Mouse (Mus musculus): ENCODE data around the gene Fndc7. TPM values are rescaled to one million over a fixed set of nuclear protein-coding genes. Genes with fewer than 3 reads are reported as not detected.

The Fndc7 gene
- polyA plus RNA-seq, 1 experiment from 2014 or later, result 0.05 TPM

DNA sequence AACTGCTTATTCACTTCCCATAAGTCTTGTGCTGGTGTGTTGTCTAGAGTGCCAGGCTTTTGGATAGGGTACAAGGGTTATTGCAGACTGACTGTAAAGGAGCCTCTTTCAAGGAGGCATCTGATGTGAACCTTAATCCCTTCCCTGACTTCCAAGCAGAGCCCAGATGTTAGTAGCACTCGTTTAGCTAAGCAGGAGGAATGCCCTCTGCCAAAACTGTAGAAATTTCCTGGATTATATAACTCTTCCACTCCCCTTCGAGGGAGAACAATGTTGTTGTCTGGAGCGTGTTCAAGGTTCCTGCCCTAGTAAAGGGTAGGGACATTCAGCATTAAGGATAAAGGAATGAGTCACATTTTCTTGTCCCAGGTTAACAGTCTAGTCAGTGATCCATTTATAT, 43.2 kb downstream of the Fndc7 start:
- H3K4me1 ChIP-seq (replicated peaks; ENCODE audit: control insufficient read depth, insufficient read depth, low read length), result no peaks in the 10 kb centered on the region
- no peaks in the 10 kb centered on the region for H3K36me3 ChIP-seq (ENCODE audit: control insufficient read depth, insufficient read depth)
- H3K27me3 ChIP-seq (replicated peaks; ENCODE audit: control insufficient read depth, insufficient read depth, low read length), result no peaks in the 10 kb centered on the region
- TF ChIP-seq CTCF (IDR thresholded peaks at IDR 0.05; ENCODE audit: low read depth), result no peak
- H3K27ac ChIP-seq (ENCODE audit: low read depth, low read length), result no peak overlapping the region
- no peak overlapping the region for H3K4me3 ChIP-seq (ENCODE audit: low read depth, low read length)
- WGBS, result 32% methylated on average over 3 of the region's 3 CpGs
- no peak overlapping the region for H3K4me2 ChIP-seq (replicated peaks; ENCODE audit: low read depth)
- no peaks in the 10 kb centered on the region for H3K9me3 ChIP-seq (ENCODE audit: control insufficient read depth)
- H3K9ac ChIP-seq (ENCODE audit: low read depth, low read length), result no peak overlapping the region
- peak; percentile 71 for ATAC-seq

DNA sequence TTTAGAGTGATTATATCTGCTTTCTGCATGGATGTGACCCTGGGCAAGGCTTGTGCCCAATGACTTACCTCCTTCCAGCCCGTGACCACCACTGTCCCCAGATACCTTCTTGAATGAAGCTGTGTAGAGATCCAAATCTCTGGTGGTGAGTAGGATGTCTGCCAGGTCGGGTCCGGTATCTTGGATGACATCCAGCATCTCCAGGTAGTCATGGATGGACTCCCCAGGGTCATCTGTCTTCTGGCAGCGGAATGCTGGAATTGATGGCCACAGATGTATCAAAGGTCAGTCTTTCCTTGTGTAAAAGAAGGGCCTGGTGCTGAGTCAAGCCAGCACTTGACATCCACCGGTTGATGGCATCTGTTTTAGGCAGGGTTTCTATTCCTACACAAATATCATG, 45.3 kb downstream of the Fndc7 start:
- no peak overlapping the region for H3K4me3 ChIP-seq (ENCODE audit: low read depth, low read length)
- no peak overlapping the region for H3K4me2 ChIP-seq (replicated peaks; ENCODE audit: low read depth)
- ATAC-seq, result no peak
- WGBS, result 72% methylated on average over 5 of the region's 5 CpGs
- H3K9me3 ChIP-seq (ENCODE audit: control insufficient read depth), result no peaks in the 10 kb centered on the region
- H3K27ac ChIP-seq (ENCODE audit: low read depth, low read length), result no peak overlapping the region
- H3K36me3 ChIP-seq (ENCODE audit: control insufficient read depth, insufficient read depth), result no peaks in the 10 kb centered on the region
- H3K9ac ChIP-seq (ENCODE audit: low read depth, low read length), result no peak overlapping the region
- no peak for TF ChIP-seq CTCF (IDR thresholded peaks at IDR 0.05; ENCODE audit: low read depth)
- H3K4me1 ChIP-seq (replicated peaks; ENCODE audit: control insufficient read depth, insufficient read depth, low read length), result no peaks in the 10 kb centered on the region
- H3K27me3 ChIP-seq (replicated peaks; ENCODE audit: control insufficient read depth, insufficient read depth, low read length), result no peaks in the 10 kb centered on the region

DNA sequence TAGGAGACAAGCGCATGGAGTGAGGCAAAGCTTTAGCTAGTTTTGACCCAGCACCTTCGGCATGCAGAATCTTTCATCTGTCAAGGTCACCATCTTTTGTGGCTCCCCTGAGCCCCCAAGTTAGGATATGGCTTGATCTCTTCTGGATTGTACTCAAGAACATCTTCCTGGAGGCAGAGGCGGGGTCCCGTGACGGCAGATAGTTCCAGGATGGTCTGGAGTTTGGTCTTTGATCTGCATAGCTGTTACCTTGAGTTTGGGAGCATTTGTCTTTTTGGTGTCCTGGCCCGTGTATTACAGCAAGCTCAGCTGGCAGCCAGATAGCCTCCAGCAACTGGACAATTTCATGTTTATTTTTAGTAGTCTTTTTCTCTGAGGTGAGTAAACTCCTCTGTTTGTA, 45.8 kb downstream of the Fndc7 start:
- H3K9ac ChIP-seq (ENCODE audit: low read depth, low read length), result no peak overlapping the region
- no peak overlapping the region for H3K4me2 ChIP-seq (replicated peaks; ENCODE audit: low read depth)
- TF ChIP-seq CTCF (IDR thresholded peaks at IDR 0.05; ENCODE audit: low read depth), result no peak
- no peak overlapping the region for H3K4me3 ChIP-seq (ENCODE audit: low read depth, low read length)
- no peak for ATAC-seq
- no peaks in the 10 kb centered on the region for H3K4me1 ChIP-seq (replicated peaks; ENCODE audit: control insufficient read depth, insufficient read depth, low read length)
- WGBS, result 81% methylated on average over 6 of the region's 6 CpGs
- H3K27ac ChIP-seq (ENCODE audit: low read depth, low read length), result no peak overlapping the region
- no peaks in the 10 kb centered on the region for H3K9me3 ChIP-seq (ENCODE audit: control insufficient read depth)
- no peaks in the 10 kb centered on the region for H3K27me3 ChIP-seq (replicated peaks; ENCODE audit: control insufficient read depth, insufficient read depth, low read length)
- no peaks in the 10 kb centered on the region for H3K36me3 ChIP-seq (ENCODE audit: control insufficient read depth, insufficient read depth)

DNA sequence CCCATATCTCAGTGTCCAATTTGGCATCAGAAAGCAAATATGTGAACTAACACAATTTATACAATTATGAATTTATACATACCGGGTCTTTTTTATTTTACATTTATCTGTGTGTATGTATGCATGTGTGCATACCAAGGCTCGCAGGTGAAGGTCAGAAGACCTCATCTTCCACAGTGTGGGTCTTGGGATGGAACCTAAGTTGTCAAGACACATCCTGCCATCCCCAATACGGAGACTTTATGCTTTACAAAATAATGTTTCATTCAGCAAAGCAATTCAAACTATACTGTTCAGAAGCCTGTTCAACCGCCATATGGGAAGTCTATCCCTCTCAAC, 49.1 kb downstream of the Fndc7 start:
- H3K4me3 ChIP-seq (ENCODE audit: low read depth, low read length), result no peak overlapping the region
- no peak for TF ChIP-seq CTCF (IDR thresholded peaks at IDR 0.05; ENCODE audit: low read depth)
- no peak overlapping the region for H3K4me2 ChIP-seq (replicated peaks; ENCODE audit: low read depth)
- H3K9ac ChIP-seq (ENCODE audit: low read depth, low read length), result no peak overlapping the region
- no peak for ATAC-seq
- no peaks in the 10 kb centered on the region for H3K4me1 ChIP-seq (replicated peaks; ENCODE audit: control insufficient read depth, insufficient read depth, low read length)
- no peaks in the 10 kb centered on the region for H3K9me3 ChIP-seq (ENCODE audit: control insufficient read depth)
- H3K36me3 ChIP-seq (ENCODE audit: control insufficient read depth, insufficient read depth), result peaks cover 8% of the 10 kb centered on the region; the same call in 1 of the 2 replicates
- H3K27ac ChIP-seq (ENCODE audit: low read depth, low read length), result no peak overlapping the region
- 53% methylated on average over 4 of the region's 4 CpGs for WGBS
- no peaks in the 10 kb centered on the region for H3K27me3 ChIP-seq (replicated peaks; ENCODE audit: control insufficient read depth, insufficient read depth, low read length)

DNA sequence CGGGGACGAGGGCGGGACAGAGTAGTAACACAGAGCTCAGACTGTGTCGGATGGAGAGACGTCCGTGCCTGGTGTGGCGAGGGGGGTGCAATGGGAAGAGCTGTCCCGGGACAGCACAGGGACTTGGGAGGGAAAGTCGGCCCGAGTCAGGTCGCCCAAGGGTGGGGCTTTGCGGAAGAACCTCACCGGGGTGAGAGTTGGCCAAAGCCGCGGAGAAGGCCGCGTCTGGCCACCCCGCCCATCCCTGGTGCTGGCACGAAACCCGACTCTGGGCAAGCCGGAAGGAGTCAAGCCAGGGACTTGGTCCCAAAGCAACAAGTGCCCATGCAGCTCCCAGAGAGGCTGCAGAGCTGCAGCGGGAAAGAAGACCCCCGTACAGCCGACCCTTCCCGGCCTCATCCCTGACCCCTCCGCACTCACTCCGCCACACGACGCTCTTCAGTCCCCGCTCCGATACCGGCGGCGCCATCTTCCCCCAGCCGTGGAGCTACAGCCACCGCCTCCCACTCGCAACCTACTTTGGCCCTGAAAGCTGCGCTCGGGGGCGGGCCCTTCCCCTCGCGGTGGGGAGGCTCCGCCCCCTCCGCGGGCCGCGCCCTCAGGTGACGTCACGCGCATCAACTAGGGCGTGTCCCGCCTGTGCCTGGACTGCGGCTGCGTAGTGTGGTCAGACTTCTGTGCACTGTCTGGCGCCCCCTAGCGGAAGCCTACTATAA, 49.6 kb downstream of the Fndc7 start, which contains the start of gene Stxbp3:
Stxbp3 (minus strand) TSS at position 527 of the 716 bp plus-strand sequence.
- H3K27ac ChIP-seq (ENCODE audit: low read depth, low read length), result peak within 1 kb of the TSS; percentile 86
- H3K9ac ChIP-seq (ENCODE audit: low read depth, low read length), result peak within 1 kb of the TSS; percentile 67
- peak within 1 kb of the TSS; percentile 63 for H3K4me2 ChIP-seq (replicated peaks; ENCODE audit: low read depth)
- H3K9me3 ChIP-seq (ENCODE audit: control insufficient read depth), result no peaks in the 10 kb centered on the region
- no peaks in the 10 kb centered on the region for H3K4me1 ChIP-seq (replicated peaks; ENCODE audit: control insufficient read depth, insufficient read depth, low read length)
- peak; percentile 99 for TF ChIP-seq CTCF (IDR thresholded peaks at IDR 0.05; ENCODE audit: low read depth)
- ATAC-seq, result peak; percentile 95
- no peaks in the 10 kb centered on the region for H3K27me3 ChIP-seq (replicated peaks; ENCODE audit: control insufficient read depth, insufficient read depth, low read length)
- 0% methylated on average over 56 of the region's 56 CpGs for WGBS
- peaks cover 8% of the 10 kb centered on the region; the same call in 1 of the 2 replicates for H3K36me3 ChIP-seq (ENCODE audit: control insufficient read depth, insufficient read depth)
- peak within 1 kb of the TSS; percentile 83 for H3K4me3 ChIP-seq (ENCODE audit: low read depth, low read length)

DNA sequence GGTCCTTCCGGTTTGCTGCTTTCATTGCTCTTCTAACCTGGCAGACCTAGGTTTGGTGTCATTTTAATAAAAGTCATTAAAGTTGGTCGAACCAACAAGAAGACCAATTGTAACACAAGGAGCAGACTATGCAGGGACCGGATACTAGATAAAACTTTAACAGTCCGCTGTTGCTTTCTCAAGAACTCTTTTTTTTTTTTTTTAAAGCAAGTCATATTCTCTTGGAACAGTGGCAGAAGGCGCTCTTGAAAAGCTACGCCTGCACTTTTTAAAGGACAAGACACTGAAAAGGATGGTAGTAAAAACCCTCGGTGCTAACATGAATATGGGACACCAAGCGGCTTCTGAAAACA, 50.2 kb downstream of the Fndc7 start:
- H3K4me2 ChIP-seq (replicated peaks; ENCODE audit: low read depth), result peak overlapping the region; percentile 63

More for the DNA sequence above, 50.2 kb downstream of the Fndc7 start:
- WGBS, result 2% methylated on average over 8 of the region's 8 CpGs
- Histone ChIP-seq H3K9ac (ENCODE audit: low read depth, low read length) (peak overlapping the region; percentile 67), H3K4me3 (ENCODE audit: low read depth, low read length) (peak overlapping the region; percentile 83), H3K9me3 (ENCODE audit: control insufficient read depth) (no peaks in the 10 kb centered on the region), H3K36me3 (ENCODE audit: control insufficient read depth, insufficient read depth) (peaks cover 8% of the 10 kb centered on the region; the same call in 1 of the 2 replicates), H3K27ac (ENCODE audit: low read depth, low read length) (peak overlapping the region; percentile 86), H3K27me3 (replicated peaks; ENCODE audit: control insufficient read depth, insufficient read depth, low read length) (no peaks in the 10 kb centered on the region), H3K4me1 (replicated peaks; ENCODE audit: control insufficient read depth, insufficient read depth, low read length) (no peaks in the 10 kb centered on the region)
- no peak for TF ChIP-seq CTCF (IDR thresholded peaks at IDR 0.05; ENCODE audit: low read depth)
- no peak for ATAC-seq
